1 mouse cellular context compared by ENCODE assay signal in the genomic region with DNA sequence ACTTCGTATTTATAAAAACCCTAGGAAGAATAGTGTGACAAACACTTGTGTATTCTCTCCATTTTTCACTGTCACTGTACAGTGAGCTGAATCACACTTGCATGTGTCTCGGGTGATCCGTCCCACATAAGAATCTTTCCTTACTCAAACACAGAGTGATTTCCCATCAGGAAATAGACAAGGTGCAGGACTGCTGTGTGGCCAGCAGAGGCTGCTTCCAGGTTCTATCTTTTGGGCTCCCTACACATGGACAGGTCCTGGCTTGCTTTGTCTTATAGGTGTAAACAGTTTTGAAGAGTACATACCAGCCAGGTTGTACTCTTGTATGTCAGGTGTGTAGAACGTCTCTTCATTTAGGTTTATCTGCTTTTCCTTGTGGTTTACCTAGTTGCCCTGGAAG.
TF ChIP-seq lines count a peak whose summit lies in the region.

No protein-coding gene starts in this region.

TF ChIP-seq in MEL, 35 proteins besides CTCF, POLR2A, EP300 and RAD21:
- TF ChIP-seq NRF1 (IDR thresholded peaks at IDR 0.05; ENCODE audit: insufficient read depth, low read depth, low read length, poor library complexity, severe bottlenecking) (no peak), ZMIZ1 (IDR thresholded peaks at IDR 0.05; ENCODE audit: low read depth, low read length) (no peak), MAFK (IDR thresholded peaks at IDR 0.05; ENCODE audit: borderline replicate concordance, low read depth, low read length) (no peak), NELFE (IDR thresholded peaks at IDR 0.05; ENCODE audit: low read depth, low read length) (no peak)
